Mouse (Mus musculus): ENCODE results near the gene Ppp1r1b.

GRCm38 (mm10) chr11:98354445-98354844 lies 6.2 kb downstream of the Ppp1r1b start:
- no peak for TF ChIP-seq CTCF (IDR thresholded peaks at IDR 0.05; ENCODE audit: low read depth)
- TF ChIP-seq EP300 (IDR thresholded peaks at IDR 0.05; ENCODE audit: low read depth) = no peak

Measured in heart, postnatal 0 days (tissue).